Mouse (Mus musculus) MEL (cell line): Measurements from ENCODE around the gene Tspan9.

ENCODE experiments used
- CTCF ChIP-seq, 3 experiments: IDR thresholded peaks in 2 of 3; conservative IDR thresholded peaks in 1 of 3; 2 replicates each; pipeline ENCODE4 v1.5.1; 2011 to 2012; ENCODE audit warnings: low read length in 3 of 3, low read depth in 2 of 3, mild to moderate bottlenecking in 2 of 3, improper control_type of control experiment in 1 of 3, inconsistent platforms in 1 of 3, mixed read lengths in 1 of 3, moderate library complexity in 1 of 3; ENCODE audit not compliant: control insufficient read depth in 1 of 3, insufficient read depth in 1 of 3, poor library complexity in 1 of 3, severe bottlenecking in 1 of 3
- ELF1 ChIP-seq: IDR thresholded peaks from 2 replicates; pipeline ENCODE4 v1.6.1; 2014; ENCODE audit warnings: low read depth, mild to moderate bottlenecking, inconsistent platforms, low read length, improper control_type of control experiment, moderate library complexity
- GABPA ChIP-seq: IDR thresholded peaks from 2 replicates; pipeline ENCODE4 v1.6.1; 2012; ENCODE audit warnings: low read depth, mild to moderate bottlenecking, inconsistent platforms, low read length, improper control_type of control experiment, moderate library complexity
- MAFK ChIP-seq: IDR thresholded peaks from 2 replicates; pipeline ENCODE4 v1.6.1; 2011; ENCODE audit warnings: low read depth, mild to moderate bottlenecking, low read length, improper control_type of control experiment, borderline replicate concordance
- MYC ChIP-seq: IDR thresholded peaks from 2 replicates; pipeline ENCODE4 v1.6.1; 2011; ENCODE audit warnings: low read depth, mild to moderate bottlenecking, low read length, improper control_type of control experiment, moderate library complexity
- POLR2AphosphoS2 ChIP-seq: IDR thresholded peaks from 2 replicates; pipeline ENCODE4 v1.6.1; 2011; ENCODE audit warnings: low read length, improper control_type of control experiment
- USF1 ChIP-seq: IDR thresholded peaks from 2 replicates; pipeline ENCODE4 v1.6.1; 2014; ENCODE audit warnings: low read depth, mild to moderate bottlenecking, inconsistent platforms, low read length, improper control_type of control experiment, moderate library complexity
- USF2 ChIP-seq, 2 experiments: IDR thresholded peaks; 2 replicates each; pipeline ENCODE4 v1.6.1; 2011 to 2012; ENCODE audit warnings: improper control_type of control experiment in 2 of 2, low read length in 2 of 2, borderline replicate concordance in 1 of 2, inconsistent platforms in 1 of 2, low read depth in 1 of 2, mild to moderate bottlenecking in 1 of 2; ENCODE audit not compliant: insufficient read depth in 1 of 2
- ZNF384 ChIP-seq: IDR thresholded peaks from 2 replicates; pipeline ENCODE4 v1.6.1; 2012; ENCODE audit warnings: low read depth, mild to moderate bottlenecking, inconsistent platforms, low read length, improper control_type of control experiment

- TF ChIP-seq USF2 (IDR thresholded peaks at IDR 0.05; ENCODE audit: borderline replicate concordance in 1 of 2, insufficient read depth in 1 of 2, low read depth in 1 of 2, low read length in 2 of 2) (no peak), USF1 (no peak), CTCF (IDR thresholded peaks at IDR 0.05 in 2 of 3, conservative IDR thresholded peaks at IDR 0.05 in 1 of 3; ENCODE audit: control insufficient read depth in 1 of 3, insufficient read depth in 1 of 3, low read depth in 2 of 3, low read length in 3 of 3, poor library complexity in 1 of 3, severe bottlenecking in 1 of 3) (no peak), ELF1 (no peak), ZNF384 (no peak), GABPA (no peak), MAFK (no peak), POLR2AphosphoS2 (no peak), MYC (no peak)
These were observed 128.1 kb downstream of the Tspan9 start for GRCm38 (mm10) chr6:128015304-128015703.
